Mouse (Mus musculus): ENCODE results near the gene Ldb2.

GRCm38 (mm10) chr5:44504786-44505185 lies 294.7 kb downstream of the Ldb2 start:
- no peak for TF ChIP-seq CTCF (conservative IDR thresholded peaks at IDR 0.05; ENCODE audit: low read length)
- no peak for TF ChIP-seq POU5F1 (IDR thresholded peaks at IDR 0.05; ENCODE audit: borderline replicate concordance, low read length)
- TF ChIP-seq NANOG (IDR thresholded peaks at IDR 0.05; ENCODE audit: borderline replicate concordance, low read length): no peak
